Mouse (Mus musculus) testis, postnatal 10 days (tissue): ENCODE data around the gene Olfr975.
"Not testable (repeated sequence)": the region's sequence is repeated elsewhere in the genome, so short reads cannot be mapped to it uniquely, and the experiment has no call there.

Experiments
- DNase-seq: peaks from one replicate; pipeline ENCODE4 v3.0.0; 2021; ENCODE audit warnings: low spot score

Gene Olfr975

DNA sequence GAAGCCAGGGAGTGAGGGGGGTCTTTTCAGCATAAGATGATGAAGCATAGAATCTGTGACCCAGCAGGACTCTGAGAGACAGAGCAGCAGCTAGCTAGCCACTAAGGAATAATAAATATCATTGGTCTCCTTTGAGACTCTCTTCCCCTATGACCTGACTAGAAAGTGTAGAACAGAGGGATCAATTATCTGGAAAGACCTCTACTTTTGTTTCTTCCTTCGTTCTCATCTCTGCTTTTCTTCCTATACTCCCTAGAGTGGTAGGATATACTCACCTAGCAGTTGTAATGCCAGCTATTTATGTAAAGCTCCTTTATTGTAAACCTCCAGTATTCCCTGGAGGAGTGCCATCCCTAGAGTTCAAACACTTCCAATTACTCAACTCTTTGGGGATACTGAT, at the start of gene Olfr975:
TSS of gene Olfr975 (minus strand) at position 101 of the 400 bp plus-strand sequence.
- no peak for DNase-seq

DNA sequence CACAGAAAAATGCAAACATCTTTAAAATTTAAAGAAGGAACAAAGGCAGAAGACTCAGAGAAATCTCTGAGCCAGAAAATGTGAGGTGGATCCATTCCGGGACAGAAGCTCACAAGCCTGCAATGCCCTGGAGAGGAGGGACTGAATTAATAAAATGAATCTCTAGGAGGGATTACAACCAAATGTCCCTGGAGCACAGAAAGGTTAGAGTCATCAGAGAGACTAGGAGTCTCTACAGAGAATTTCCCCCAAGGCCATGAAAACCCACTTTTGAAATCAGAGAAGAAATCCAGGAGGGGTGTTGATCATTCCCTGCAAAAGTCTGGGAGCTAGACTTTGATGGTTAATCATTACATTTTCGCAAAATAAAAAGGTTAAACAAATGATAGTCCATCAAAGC, 40.0 kb upstream of the Olfr975 start, which contains the start of gene Olfr978:
TSS of gene Olfr978 (plus strand) at position 301 of the 400 bp plus-strand sequence.
- DNase-seq, result no peak

DNA sequence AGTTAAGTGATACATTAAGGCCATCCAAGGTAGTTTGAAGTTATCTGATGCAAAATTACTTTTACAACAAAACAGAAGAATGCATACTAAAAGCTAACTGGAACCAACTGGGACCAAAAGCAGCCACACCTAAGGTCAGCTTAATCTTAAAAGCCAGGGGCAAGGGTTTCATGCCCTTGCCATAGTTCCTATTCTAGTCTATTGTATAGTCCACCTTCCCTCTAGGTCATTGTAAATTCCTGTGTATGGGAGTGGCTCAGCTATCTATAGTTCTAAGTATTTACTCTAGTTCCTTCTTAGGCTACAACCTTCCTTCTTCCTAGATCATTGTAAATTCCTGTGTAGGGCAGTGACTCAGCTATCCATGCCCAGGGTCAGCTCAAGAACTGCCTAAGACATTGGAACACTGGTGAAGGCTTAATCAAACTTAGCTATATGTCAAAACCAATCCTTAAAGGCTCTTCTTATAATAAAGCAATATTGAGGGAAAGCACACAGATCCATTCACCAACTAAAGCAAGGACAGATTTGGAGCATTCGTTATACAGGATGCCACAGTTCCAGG, 24.8 kb upstream of the Olfr975 start:
- DNase-seq, result not testable (repeated sequence)

DNA sequence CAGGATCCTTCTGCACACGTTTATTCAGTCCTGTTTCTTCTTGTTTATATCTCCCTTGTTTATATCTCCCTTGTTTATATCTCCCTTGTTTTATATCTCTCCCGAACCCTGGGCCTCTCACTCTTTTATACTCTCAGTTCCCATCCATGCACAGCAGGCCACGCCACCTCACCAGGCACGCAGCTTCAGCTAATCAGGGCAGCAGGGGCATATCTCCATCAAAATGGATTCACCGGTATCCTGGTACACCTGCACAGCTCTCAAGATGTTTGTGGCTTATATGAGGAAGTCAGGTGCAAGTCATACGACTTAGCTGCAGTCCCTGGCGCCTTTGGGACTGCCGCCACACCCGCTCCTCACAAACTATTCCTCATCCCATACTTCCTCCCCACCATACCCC, 9.2 kb upstream of the Olfr975 start, which contains the start of gene Olfr976:
TSS of gene Olfr976 (minus strand) at position 101 of the 400 bp plus-strand sequence.
- not testable (repeated sequence) for DNase-seq

DNA sequence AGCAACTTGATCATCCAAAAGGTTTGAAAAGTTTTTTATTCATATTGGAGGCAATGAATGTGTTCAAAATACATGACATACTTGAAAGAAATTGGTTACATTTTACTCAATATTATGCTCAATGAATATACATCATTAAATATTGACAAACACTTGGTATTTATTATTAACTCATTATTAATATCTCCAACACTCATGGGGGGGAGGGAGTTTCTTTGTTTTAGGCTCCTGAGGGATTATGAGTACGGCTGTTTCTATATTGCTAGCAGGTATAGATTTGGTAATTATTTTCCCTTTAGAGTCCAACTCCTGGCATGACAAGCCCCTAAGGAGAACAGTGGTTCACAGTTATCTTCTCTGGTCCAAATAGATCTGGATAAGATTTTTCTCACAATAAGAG, 14.6 kb downstream of the Olfr975 start, which contains the start of gene Olfr974:
TSS of gene Olfr974 (plus strand) at position 301 of the 400 bp plus-strand sequence.
- DNase-seq, result no peak

DNA sequence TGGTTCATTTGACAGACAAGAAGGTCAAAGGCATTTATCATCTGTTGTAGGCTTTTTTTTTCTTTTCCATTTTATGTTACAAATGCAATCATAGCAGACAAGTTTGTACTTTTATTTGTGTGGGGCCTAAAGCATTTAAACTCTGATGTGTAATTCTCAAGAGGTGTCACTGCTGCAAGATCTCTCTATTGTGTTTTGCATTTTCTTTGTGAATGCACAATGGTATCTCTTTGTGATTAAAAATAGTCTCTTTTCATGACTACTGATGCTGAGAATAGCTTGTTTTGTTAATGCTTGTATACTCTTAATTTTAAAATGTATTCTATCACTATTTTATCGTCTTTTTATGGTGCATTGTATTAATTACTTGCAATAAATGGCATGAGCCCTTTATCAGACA, 23.0 kb downstream of the Olfr975 start:
- not testable (repeated sequence) for DNase-seq

DNA sequence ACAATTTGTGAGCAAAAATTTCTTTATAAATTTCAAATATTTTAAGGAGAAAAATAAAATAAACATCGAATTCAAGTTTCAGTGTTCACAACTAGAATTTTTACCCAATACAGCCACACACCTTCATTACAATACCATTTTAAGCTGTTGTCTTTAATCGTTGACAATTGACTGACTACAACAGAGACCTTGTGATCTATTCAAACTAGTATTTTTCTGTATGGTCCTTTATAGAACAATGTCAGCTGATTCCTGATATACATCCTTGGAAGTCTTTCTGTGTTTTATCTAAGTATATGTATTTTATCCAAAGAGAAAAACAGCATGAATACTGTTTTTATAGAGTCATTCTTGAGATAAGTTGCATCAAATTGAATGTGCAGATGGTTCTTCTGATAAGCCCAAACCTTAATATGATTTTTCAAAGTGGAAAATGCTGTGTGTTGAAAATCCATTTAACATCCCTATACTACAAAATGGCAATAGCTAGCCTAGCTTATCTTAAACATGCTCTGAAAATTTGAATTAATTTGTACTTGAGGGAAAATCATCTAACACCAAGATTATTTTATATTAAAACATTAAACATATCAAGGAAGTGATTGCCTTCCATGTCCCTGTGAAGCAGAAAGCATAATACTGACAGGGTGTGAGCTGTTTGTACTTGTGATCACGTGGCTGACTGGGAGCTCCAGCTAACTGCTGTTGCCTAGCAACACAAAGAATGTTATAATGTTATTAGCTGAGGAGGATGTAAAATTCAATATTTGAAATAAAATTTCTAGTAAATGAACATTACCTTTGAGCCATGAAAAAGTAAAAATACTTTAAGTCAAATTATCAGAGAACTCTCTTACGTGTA, 23.6 kb downstream of the Olfr975 start:
- not testable (repeated sequence) for DNase-seq

DNA sequence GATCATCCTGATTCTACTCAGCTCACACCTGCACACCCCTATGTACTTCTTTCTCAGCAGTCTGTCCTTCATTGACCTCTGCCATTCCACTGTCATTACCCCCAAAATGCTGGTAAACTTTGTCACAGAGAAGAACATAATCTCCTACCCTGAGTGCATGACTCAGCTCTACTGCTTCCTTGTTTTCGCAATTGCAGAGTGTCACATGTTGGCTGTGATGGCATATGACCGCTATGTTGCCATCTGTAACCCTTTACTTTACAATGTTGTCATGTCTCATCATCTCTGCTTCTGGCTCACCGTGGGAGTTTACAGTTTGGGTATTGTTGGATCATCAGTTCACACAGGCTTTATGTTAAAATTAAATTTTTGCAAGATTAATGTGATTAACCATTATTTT, 41.9 kb downstream of the Olfr975 start:
- no peak for DNase-seq

DNA sequence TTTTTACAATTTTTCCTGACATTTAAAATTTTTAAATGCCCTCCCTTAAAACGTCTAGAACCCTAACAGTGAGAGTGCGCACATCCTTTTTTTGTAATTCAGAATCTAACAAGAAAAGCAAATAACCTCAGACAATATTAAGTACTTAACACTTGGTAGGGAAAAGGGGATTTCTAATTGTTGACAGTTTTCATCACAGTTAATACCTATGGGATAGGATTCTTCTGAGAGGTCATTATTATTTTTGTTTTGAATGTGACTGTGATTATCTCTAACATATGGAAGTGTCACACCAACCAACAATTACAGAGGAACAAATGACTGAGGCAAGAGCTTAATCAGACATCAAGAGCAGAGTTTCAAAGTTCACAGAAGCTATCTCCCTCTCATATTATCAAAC, 44.8 kb downstream of the Olfr975 start, which contains the start of gene Olfr229:
TSS of gene Olfr229 (plus strand) at position 301 of the 400 bp plus-strand sequence.
- no peak for DNase-seq

DNA sequence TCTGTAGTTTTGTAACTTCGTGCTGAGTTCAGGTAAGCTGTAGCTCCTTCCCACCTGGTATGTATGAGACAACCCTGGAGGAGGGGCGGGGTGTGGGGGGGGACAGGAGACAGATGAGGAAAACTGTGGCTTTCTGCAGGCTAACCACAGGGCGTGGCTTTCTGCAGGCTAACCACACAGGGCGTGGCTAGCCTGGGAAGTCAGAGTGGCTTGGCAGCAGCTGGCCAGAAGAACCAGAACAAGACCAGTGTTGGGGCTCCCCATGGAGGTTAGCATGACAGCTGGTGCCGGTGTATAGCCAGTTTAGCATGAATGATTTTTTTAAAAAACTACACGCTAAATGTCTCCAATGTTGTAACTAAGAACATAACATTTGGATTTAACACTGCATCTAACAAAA, 46.7 kb downstream of the Olfr975 start:
- DNase-seq, result no peak
